ENCODE assay signal across 7 mouse cellular contexts in the genomic region with DNA sequence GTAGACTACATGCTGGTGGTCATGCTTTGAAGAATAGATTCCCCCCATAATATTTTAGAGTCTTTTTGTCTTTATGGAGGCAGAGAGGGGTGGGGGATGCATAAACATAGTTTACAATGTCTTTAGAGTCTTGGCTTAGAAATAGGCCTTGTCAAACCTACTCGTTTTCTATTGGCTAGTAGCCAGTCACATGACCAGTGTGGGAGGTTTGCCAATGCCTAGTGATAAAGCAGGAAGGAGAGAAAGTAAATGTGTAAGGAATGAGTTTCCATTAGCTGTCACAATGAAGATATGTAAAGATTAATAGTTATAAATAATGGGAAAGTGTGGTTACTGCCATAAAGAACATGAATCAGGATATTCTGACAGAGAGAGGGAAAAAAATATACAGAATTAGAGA.
"Had no signal": no experiment of that assay in that cellular context is flagged by ENCODE, and none has a peak within 500 bp of the region (broad histone marks: within the 10 kb centered on the region; RNA-seq: fewer than 3 reads in every experiment).

No protein-coding gene starts in this region.

- H3K9me3 ChIP-seq: limb, embryonic 15.5 days; liver, embryonic 12.5 days; midbrain, embryonic 13.5 days; neural tube, embryonic 15.5 days had no signal

- H3K36me3 ChIP-seq: limb, embryonic 15.5 days; liver, embryonic 12.5 days; midbrain, embryonic 13.5 days; neural tube, embryonic 15.5 days had no signal

- ATAC-seq: liver, embryonic 12.5 days; midbrain, embryonic 13.5 days had no signal

- DNase-seq: kidney, postnatal 10 days; thymus, adult 18-20 months; thymus, postnatal 14 days had no signal

- H3K4me3 ChIP-seq: limb, embryonic 15.5 days; liver, embryonic 12.5 days; midbrain, embryonic 13.5 days; neural tube, embryonic 15.5 days had no signal

- H3K9ac ChIP-seq: limb, embryonic 15.5 days; liver, embryonic 12.5 days; midbrain, embryonic 13.5 days; neural tube, embryonic 15.5 days had no signal

- H3K27ac ChIP-seq: limb, embryonic 15.5 days; liver, embryonic 12.5 days; midbrain, embryonic 13.5 days; neural tube, embryonic 15.5 days had no signal

- H3K27me3 ChIP-seq: limb, embryonic 15.5 days; liver, embryonic 12.5 days; midbrain, embryonic 13.5 days; neural tube, embryonic 15.5 days had no signal

- H3K4me2 ChIP-seq: limb, embryonic 15.5 days; liver, embryonic 12.5 days; midbrain, embryonic 13.5 days; neural tube, embryonic 15.5 days had no signal

- H3K4me1 ChIP-seq: limb, embryonic 15.5 days; liver, embryonic 12.5 days; midbrain, embryonic 13.5 days; neural tube, embryonic 15.5 days had no signal
